Mouse (Mus musculus) large intestine, adult 2 months (tissue): ENCODE measurements at regions not wholly inside any gene's neighbourhood (a gene's known extent, or its start where the extent isn't known, plus 50 kb on each side); places are given as distances from the start of the nearest gene placed in this dataset.
A peak's percentile ranks its signal among the peaks of the same experiment; 100 is the strongest.

Experiments used
- DNase-seq: peaks from one replicate; pipeline ENCODE4 v3.0.0-alpha.2; 2012; ENCODE audit warnings: low read depth, low spot score
- WGBS: fragments of 180-500 bp; shearing (Covaris S2); methylation state at CpG from one replicate; pipeline ENCODE4 v1.1.7; 2018; 5-methylcytosine and 5-hydroxymethylcytosine counted together

DNA sequence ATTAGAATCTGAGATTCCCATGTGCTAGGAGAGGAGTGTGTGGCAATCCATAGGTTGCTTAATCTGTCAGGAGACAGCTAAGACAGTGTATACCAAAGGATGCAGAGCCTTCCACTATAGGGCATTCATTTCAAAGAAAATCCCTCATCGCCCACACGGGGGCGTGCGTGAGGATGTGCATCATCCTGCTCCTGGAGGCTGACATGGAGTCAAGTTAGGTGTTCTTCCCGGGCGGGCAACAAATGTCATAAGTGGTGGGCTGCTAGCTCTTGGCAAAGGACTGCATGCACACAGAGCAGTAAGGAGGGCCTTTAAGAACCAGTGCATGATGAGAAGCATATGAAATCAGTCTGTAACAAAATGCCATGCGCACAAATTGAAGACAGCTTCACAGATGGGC is 95.7 kb upstream of the Mrps22 start:
- no peak for DNase-seq
- WGBS: 49% methylated on average over 7 of the region's 7 CpGs

DNA sequence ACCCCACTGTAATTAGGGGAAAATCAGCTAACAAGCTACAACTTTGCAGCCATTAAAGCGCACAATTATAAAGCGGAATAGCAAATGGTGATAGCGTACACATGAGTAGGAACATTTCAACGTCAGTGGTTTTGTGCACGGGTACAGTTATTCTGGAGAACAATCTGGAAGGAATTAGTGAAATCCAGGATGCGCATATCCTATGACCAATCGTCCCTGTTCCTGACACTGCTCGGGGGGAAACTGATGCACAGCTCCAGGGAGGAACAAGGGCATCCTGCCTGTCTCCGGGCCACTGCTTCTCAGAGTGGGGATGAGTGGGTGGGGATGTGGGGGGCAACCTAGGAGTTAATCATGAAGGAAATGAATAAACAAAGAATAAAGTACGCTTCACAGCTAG is 93.6 kb upstream of the Mrps22 start:
- DNase-seq: no peak
- WGBS: 71% methylated on average over 10 of the region's 10 CpGs

DNA sequence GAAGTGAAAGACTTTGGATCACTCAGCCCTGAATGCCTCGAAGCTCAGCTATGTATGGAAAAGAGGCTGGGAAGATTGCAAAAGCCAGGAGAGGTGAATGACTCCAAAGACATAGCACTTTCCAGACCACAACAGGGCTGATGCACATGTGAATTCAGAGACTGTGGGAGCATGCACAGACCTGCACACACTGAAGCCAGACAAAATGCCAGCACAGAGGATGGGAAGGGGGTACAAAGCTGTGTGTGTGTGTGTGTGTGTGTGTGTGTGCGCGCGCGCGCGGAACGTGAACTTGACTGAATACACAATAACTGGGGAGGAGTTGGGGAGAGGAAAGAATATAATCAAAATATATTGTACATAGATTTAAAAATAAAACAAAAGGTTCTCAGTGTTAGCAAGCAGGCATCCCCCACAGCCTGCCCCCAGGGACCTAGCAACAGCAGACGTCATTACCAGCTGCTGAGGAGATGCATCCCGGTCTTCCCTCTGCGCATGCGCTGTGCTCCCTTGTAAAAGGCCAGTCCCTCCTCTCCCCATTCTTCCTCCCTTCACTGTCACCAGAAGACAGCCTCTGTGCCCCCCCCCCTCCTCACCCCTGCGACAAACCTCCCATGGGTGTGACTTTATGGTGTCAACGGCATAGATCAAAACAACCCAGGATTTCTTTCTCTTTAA is 89.5 kb upstream of the Mrps22 start:
- peak; percentile 4 for DNase-seq
- WGBS: 54% methylated on average over 14 of the region's 14 CpGs

DNA sequence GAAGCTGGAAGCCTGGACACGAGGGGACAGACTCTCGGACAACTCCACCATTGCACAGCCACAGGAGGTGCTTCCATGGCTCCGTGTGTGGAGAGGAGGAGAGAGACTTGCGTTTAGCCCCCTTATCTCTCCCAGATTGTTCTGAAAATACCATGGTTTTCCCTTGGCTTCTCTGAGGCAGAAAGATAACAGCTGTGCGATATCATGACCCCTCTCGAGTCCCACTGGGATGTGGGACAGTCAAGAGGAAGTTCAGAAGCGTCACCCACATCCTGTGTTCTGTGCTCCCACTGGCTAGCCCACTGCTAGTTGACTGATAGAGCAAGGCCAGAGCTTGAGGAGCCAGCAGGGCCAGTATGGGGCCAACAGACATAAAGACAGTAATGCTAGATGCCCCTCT is 84.1 kb upstream of the Mrps22 start:
- 70% methylated on average over 7 of the region's 7 CpGs for WGBS
- no peak for DNase-seq

DNA sequence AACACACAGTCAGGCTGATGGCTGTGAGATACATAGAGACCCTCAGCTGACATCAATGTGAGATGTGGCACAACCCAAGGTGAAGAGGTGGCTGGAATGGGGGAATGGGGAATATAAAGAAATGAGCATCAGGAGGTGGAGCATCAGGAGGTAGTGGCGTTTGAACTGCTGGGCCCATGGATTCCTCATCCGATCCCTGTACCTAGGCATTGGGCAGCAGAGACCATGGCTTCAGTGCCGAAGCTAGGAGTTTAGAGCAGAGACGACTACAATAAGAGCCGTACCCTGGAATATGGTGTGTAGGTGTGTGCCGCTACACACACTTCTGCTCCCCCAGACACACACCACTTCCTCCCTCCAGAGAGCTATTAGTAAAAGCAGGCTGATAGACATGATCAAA is 82.9 kb upstream of the Mrps22 start:
- WGBS: 90% methylated on average over 6 of the region's 6 CpGs
- DNase-seq: no peak

DNA sequence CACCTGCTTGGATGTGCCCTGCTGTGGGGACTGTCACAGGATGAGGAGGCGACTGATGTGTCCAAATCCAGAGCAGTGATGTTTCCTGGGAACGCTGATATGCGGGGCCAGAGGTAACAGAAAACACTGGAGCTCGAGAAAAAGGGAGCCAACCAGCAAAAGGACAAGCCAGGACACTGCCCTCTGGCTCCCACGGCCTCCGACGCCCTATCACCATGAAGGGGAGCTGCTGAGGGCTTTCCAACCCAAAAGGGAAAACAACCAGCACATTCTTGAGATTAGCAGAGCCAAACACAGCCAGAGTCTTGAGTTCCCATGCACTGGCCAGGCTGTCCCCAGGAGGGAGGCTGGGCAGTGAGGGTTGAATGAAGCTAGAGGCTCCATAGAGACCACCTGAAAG is 74.2 kb upstream of the Mrps22 start:
- 76% methylated on average over 7 of the region's 7 CpGs for WGBS
- no peak for DNase-seq

DNA sequence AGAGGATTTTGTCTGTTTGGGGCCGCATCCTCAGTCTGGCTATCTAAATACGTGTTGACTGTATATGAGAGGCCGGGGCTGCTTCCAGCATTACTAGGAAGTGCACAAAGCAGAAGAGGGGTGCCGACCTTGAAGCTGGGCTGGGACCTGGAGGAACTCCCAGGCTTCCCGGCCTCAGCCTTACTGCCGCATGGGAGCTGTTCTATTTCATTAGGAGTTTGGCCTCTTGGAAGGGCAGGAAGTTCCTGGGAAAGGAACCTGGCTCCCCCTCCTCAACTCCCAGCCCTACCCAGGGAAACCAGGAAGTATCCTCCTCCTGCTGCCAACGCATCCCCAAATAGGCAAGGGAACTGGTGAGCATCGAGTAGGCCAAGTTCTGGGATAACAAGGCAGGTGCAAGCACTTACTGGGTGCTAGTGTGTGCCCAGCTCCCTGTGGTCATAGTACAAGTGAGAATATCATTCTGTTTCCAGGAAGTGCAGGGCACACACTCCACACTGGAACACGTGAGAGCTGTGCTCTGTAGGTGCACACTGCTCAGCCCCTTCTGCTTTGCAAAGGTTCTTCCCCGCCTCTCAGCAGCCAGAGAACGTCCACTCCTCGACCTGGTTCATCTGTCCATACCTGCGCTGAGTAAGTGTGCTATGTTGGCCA is 72.1 kb upstream of the Mrps22 start:
- DNase-seq: no peak
- 75% methylated on average over 13 of the region's 13 CpGs for WGBS

DNA sequence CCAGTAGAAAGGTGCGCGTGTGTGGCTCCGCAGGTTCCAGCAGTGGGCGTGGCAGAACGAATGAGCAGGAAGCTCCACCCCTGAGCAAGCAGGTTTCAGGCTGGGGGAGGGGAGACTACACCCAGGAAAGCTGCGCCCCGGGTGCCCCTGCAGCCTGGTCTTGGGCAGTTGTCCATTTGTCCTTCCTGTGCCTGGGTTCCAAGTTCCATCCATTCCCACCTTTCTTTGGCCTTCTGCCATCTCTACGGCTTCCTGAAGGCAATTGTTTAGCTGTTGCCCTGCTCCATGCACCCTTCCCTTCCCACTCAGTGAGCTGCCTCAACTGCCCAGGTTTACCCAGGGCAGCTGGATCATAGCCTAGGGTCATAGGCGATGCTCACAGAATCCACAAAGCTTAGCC is 70.9 kb upstream of the Mrps22 start:
- no peak for DNase-seq

DNA sequence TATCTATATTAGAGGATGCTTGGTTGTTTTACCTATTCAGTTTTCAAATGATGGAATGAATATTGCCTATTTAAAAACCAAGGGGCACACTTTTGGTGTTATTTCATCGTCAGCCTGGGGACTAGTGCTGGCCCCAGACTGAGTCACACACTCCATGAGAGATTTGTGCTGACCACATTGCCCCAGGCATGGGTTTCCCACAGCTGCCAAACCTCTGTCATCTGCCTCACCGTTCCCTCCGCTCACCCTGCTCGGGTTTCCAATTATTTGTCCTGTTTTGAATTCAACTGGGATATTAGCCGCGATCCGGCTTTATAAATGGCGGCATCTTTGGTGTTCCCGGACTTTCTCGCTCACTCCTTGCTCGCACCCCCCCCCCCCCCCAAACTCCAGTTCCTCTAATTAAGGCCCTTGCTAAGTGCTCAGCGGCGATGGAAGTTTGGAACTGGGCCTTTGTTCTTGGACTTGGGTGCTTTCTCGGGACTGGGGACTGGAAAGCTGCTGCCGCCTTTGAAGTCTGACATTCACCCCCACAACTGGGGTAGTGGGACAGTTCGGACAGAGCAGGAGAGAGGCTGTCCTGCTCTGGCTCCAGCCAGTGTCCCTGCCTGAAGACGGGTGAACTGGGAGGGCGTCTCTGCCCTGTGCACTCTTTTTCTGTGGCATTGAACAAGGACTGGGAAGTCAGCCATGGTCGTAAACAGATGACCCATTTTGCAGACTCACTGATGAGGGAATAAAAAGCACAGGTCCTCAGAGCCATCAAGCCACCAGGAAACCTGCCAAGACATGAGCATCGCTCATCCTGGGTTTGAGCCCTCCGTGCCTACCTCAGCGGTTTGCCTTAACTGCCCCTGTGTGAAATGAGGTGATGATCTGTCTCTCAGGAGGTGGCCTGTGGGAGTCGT is 67.2 kb upstream of the Mrps22 start:
- DNase-seq: no peak
- 78% methylated on average over 23 of the region's 23 CpGs for WGBS

More for the DNA sequence above, 70.9 kb upstream of the Mrps22 start:
- WGBS: 30% methylated on average over 9 of the region's 9 CpGs

DNA sequence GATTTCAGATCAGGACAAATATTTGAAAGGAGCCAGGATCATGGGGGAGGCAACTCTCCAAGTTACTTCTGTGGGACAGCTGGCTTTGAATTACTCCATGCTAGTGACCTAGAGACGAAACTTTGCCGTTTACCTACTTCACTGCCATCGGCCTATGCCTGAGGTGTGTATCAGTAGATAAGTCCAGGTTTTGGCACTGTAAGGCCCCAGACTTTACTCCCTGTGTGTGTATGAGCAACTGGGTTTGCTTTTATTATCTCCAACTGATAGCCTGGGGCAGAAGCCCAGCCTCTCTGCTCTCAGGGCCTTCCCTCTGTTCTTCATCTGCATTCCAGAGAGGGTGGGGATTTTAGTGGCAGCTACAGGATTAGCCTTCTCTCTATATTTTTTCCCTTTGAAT is 65.6 kb upstream of the Mrps22 start:
- 60% methylated on average over 3 of the region's 3 CpGs for WGBS
- DNase-seq: no peak

DNA sequence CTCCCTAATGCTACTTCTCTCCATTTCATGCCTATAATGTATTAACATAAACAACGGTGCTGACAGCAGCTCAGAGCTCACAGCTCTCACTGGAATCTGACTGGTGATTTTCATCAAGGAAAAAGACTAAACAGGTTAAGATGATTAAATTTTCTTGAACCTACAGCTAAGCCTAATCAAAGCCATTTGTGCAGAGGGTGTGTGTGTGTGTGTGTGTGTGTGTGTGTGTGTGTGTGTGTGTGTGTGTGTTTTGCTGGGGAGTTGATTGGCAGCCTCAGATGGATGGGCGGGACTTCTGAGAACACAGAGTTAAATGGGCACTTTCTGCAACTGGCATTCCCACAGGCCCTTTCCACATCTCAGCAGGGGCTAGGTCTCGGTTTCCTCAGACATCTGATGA is 61.6 kb upstream of the Mrps22 start:
- WGBS: 63% methylated on average over 3 of the region's 3 CpGs
- no peak for DNase-seq

DNA sequence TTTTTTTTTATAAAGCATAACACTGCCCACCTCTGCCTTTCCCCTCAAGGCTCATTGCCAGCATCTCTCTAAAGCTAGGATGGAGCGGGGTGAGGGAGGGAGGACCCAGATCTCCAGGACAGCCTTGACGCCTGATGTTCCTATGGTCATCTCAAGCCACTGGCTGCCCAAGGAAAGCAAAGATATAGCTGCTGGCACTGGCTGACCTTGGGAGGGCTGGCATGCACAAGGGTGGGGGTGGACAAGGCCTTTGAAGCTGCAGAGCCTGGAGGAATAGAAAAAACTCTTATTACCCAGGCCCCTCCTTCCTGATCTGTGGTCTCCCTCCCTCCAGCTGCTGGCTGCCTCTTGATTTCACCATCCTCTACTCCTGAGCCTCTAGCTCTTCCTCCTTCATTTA is 50.2 kb upstream of the Mrps22 start:
- DNase-seq: no peak
- WGBS: 65% methylated on average over 2 of the region's 2 CpGs
